Mouse (Mus musculus): ENCODE data around the gene Unkl. TPM values are rescaled to one million over a fixed set of nuclear protein-coding genes. Genes with fewer than 3 reads are reported as not detected.
A peak's percentile ranks its signal among the peaks of the same experiment; 100 is the strongest.
"Not testable (repeated sequence)": the region's sequence is repeated elsewhere in the genome, so short reads cannot be mapped to it uniquely, and the experiment has no call there.

Unkl gene
- total RNA-seq, 1 experiment: 14.8 TPM

GRCm38 (mm10) chr17:25219492-25220295, 31.5 kb downstream of the Unkl start:
- no peak overlapping the region for H3K27ac ChIP-seq (ENCODE audit: insufficient read depth, low read depth, low read length, poor library complexity, severe bottlenecking)
- DNase-seq (ENCODE audit: low read depth, low spot score): no peak
- H3K36me3 ChIP-seq (ENCODE audit: control insufficient read depth, insufficient read depth, low read length, poor library complexity, severe bottlenecking): peaks cover 4% of the 10 kb centered on the region; the same call in 1 of the 2 replicates
- no peak for TF ChIP-seq HCFC1 (IDR thresholded peaks at IDR 0.05; ENCODE audit: borderline replicate concordance, insufficient read depth, low read length)
- TF ChIP-seq CHD2 (IDR thresholded peaks at IDR 0.05; ENCODE audit: low read depth, low read length): no peak
- no peak for TF ChIP-seq MAFK (IDR thresholded peaks at IDR 0.05; ENCODE audit: insufficient read depth, low read depth, low read length)
- TF ChIP-seq ZNF384 (IDR thresholded peaks at IDR 0.05; ENCODE audit: low read depth, low read length): no peak
- TF ChIP-seq ZC3H11A (IDR thresholded peaks at IDR 0.05; ENCODE audit: borderline replicate concordance, low read depth, low read length): no peak
- H3K9ac ChIP-seq (ENCODE audit: insufficient read depth, low read depth, low read length, poor library complexity, severe bottlenecking): no peak overlapping the region
- H3K4me3 ChIP-seq (ENCODE audit: insufficient read depth in 1 of 2, low read depth in 1 of 2, low read length in 2 of 2, poor library complexity in 1 of 2, severe bottlenecking in 1 of 2): no peak overlapping the region
- no peaks in the 10 kb centered on the region for H3K9me3 ChIP-seq (ENCODE audit: control insufficient read depth, insufficient read depth, low read depth, low read length)
- H3K4me1 ChIP-seq (ENCODE audit: control insufficient read depth in 2 of 2, insufficient read depth in 2 of 2, low read length in 2 of 2, poor library complexity in 1 of 2): peaks cover 2 to 8% of the 10 kb centered on the region in 2 experiments; a peak in 1 of 4 replicates
- in situ Hi-C loops (cut with MboI; ENCODE audit: low sequenced_read_pairs in 2 of 2, unreplicated experiment in 2 of 2): no loop called here

GRCm38 (mm10) chr17:25220746-25221145, 32.5 kb downstream of the Unkl start:
- no peak overlapping the region for H3K9ac ChIP-seq (ENCODE audit: insufficient read depth, low read depth, low read length, poor library complexity, severe bottlenecking)
- H3K27ac ChIP-seq (ENCODE audit: insufficient read depth, low read depth, low read length, poor library complexity, severe bottlenecking): no peak overlapping the region
- in situ Hi-C loops (cut with MboI; ENCODE audit: low sequenced_read_pairs in 2 of 2, unreplicated experiment in 2 of 2): no loop called here
- H3K36me3 ChIP-seq (ENCODE audit: control insufficient read depth, insufficient read depth, low read length, poor library complexity, severe bottlenecking): peaks cover 6% of the 10 kb centered on the region; the same call in 1 of the 2 replicates
- H3K9me3 ChIP-seq (ENCODE audit: control insufficient read depth, insufficient read depth, low read depth, low read length): no peaks in the 10 kb centered on the region
- H3K4me3 ChIP-seq (ENCODE audit: insufficient read depth in 1 of 2, low read depth in 1 of 2, low read length in 2 of 2, poor library complexity in 1 of 2, severe bottlenecking in 1 of 2): no peak overlapping the region
- H3K4me1 ChIP-seq (ENCODE audit: control insufficient read depth in 2 of 2, insufficient read depth in 2 of 2, low read length in 2 of 2, poor library complexity in 1 of 2): peaks cover 2 to 8% of the 10 kb centered on the region in 2 experiments; a peak in 1 of 4 replicates
- TF ChIP-seq CHD2 (IDR thresholded peaks at IDR 0.05; ENCODE audit: low read depth, low read length): no peak
- TF ChIP-seq ZC3H11A (IDR thresholded peaks at IDR 0.05; ENCODE audit: borderline replicate concordance, low read depth, low read length): no peak
- TF ChIP-seq ZNF384 (IDR thresholded peaks at IDR 0.05; ENCODE audit: low read depth, low read length): no peak
- no peak for TF ChIP-seq MAFK (IDR thresholded peaks at IDR 0.05; ENCODE audit: insufficient read depth, low read depth, low read length)
- TF ChIP-seq HCFC1 (IDR thresholded peaks at IDR 0.05; ENCODE audit: borderline replicate concordance, insufficient read depth, low read length): no peak
- DNase-seq (ENCODE audit: low read depth, low spot score): no peak

- 0 out of 2 replicates have a peak overlapping the region, but pooled peaks have one; percentile 57 for H3K27ac ChIP-seq (ENCODE audit: insufficient read depth, low read depth, low read length, poor library complexity, severe bottlenecking)
- peak overlapping the region; percentile 66 to 72 for H3K4me3 ChIP-seq (ENCODE audit: insufficient read depth in 1 of 2, low read depth in 1 of 2, low read length in 2 of 2, poor library complexity in 1 of 2, severe bottlenecking in 1 of 2)
- in situ Hi-C loops (cut with MboI; ENCODE audit: low sequenced_read_pairs in 2 of 2, unreplicated experiment in 2 of 2): no loop called here
- TF ChIP-seq ZC3H11A (IDR thresholded peaks at IDR 0.05; ENCODE audit: borderline replicate concordance, low read depth, low read length) (no peak), ZNF384 (IDR thresholded peaks at IDR 0.05; ENCODE audit: low read depth, low read length) (no peak), MAFK (IDR thresholded peaks at IDR 0.05; ENCODE audit: insufficient read depth, low read depth, low read length) (peak; percentile 84), HCFC1 (IDR thresholded peaks at IDR 0.05; ENCODE audit: borderline replicate concordance, insufficient read depth, low read length) (peak; percentile 14; the same call in 1 of the 2 replicates)
- H3K9me3 ChIP-seq (ENCODE audit: control insufficient read depth, insufficient read depth, low read depth, low read length): no peaks in the 10 kb centered on the region
- H3K36me3 ChIP-seq (ENCODE audit: control insufficient read depth, insufficient read depth, low read length, poor library complexity, severe bottlenecking): peaks cover 7% of the 10 kb centered on the region; the same call in 1 of the 2 replicates
- peaks cover 2 to 8% of the 10 kb centered on the region in 2 experiments; a peak in 1 of 4 replicates for H3K4me1 ChIP-seq (ENCODE audit: control insufficient read depth in 2 of 2, insufficient read depth in 2 of 2, low read length in 2 of 2, poor library complexity in 1 of 2)
- peak overlapping the region; percentile 74 for H3K9ac ChIP-seq (ENCODE audit: insufficient read depth, low read depth, low read length, poor library complexity, severe bottlenecking)
- DNase-seq (ENCODE audit: low read depth, low spot score): peak; percentile 40
These were observed 33.8 kb downstream of the Unkl start for GRCm38 (mm10) chr17:25221821-25222503.

GRCm38 (mm10) chr17:25222504-25222940, 34.3 kb downstream of the Unkl start:
- H3K36me3 ChIP-seq (ENCODE audit: control insufficient read depth, insufficient read depth, low read length, poor library complexity, severe bottlenecking); H3K4me1 ChIP-seq (ENCODE audit: control insufficient read depth in 2 of 2, insufficient read depth in 2 of 2, low read length in 2 of 2, poor library complexity in 1 of 2); H3K9me3 ChIP-seq (ENCODE audit: control insufficient read depth, insufficient read depth, low read depth, low read length); H3K27ac ChIP-seq (ENCODE audit: insufficient read depth, low read depth, low read length, poor library complexity, severe bottlenecking); in situ Hi-C loops (cut with MboI; ENCODE audit: low sequenced_read_pairs in 2 of 2, unreplicated experiment in 2 of 2); DNase-seq (ENCODE audit: low read depth, low spot score): not testable (repeated sequence)
- Histone ChIP-seq H3K9ac (ENCODE audit: insufficient read depth, low read depth, low read length, poor library complexity, severe bottlenecking) (peak overlapping the region; percentile 55), H3K4me3 (ENCODE audit: insufficient read depth in 1 of 2, low read depth in 1 of 2, low read length in 2 of 2, poor library complexity in 1 of 2, severe bottlenecking in 1 of 2) (peak overlapping the region; percentile 23 to 40)
- peak; percentile 4; the same call in 1 of the 2 replicates for TF ChIP-seq MAFK (IDR thresholded peaks at IDR 0.05; ENCODE audit: insufficient read depth, low read depth, low read length)

Data from ES-E14 (cell line).